8 mouse cellular contexts compared by ENCODE assay signal in genomic region chr3:37063406-37063805, GRCm38 (mm10). TPM values are rescaled to one million over a fixed set of nuclear protein-coding genes. Genes with fewer than 3 reads are reported as not detected.
DNase-seq lines count a peak whose midpoint lies in the region; ATAC-seq and TF ChIP-seq lines count a peak whose summit lies in the region.

Gene Adad1 (plus strand): TSS chr3:37063527.

- H3K36me3 ChIP-seq in ES-E14 (ENCODE audit: control insufficient read depth, insufficient read depth, low read length, poor library complexity, severe bottlenecking), result no peaks in the 10 kb centered on the region
- H3K36me3 ChIP-seq in hindbrain, embryonic 15.5 days, result no peaks in the 10 kb centered on the region
- no peaks in the 10 kb centered on the region for H3K36me3 ChIP-seq in midbrain, embryonic 10.5 days

- ATAC-seq in hindbrain, embryonic 15.5 days (ENCODE audit: low FRiP score, low read depth), result no peak; the same call in 1 of the 2 replicates

- H3K9me3 ChIP-seq in ES-E14 (ENCODE audit: control insufficient read depth, insufficient read depth, low read depth, low read length), result no peaks in the 10 kb centered on the region
- peaks cover 10% of the 10 kb centered on the region; the same call in 1 of the 2 replicates for H3K9me3 ChIP-seq in hindbrain, embryonic 15.5 days
- peaks cover 31% of the 10 kb centered on the region for H3K9me3 ChIP-seq in midbrain, embryonic 10.5 days (replicated peaks)

- H3K4me1 ChIP-seq in ES-E14 (ENCODE audit: control insufficient read depth in 2 of 2, insufficient read depth in 2 of 2, low read length in 2 of 2, poor library complexity in 1 of 2), result no peaks in the 10 kb centered on the region
- H3K4me1 ChIP-seq in hindbrain, embryonic 15.5 days (replicated peaks), result no peaks in the 10 kb centered on the region
- H3K4me1 ChIP-seq in midbrain, embryonic 10.5 days, result no peaks in the 10 kb centered on the region

- DNase-seq in adrenal gland, postnatal 14 days, result peak; percentile 6
- DNase-seq in adrenal gland, adult 2 months, result no peak
- DNase-seq in ES-E14 (ENCODE audit: low read depth, low spot score), result peak; percentile 6
- peak; percentile 12 for DNase-seq in midbrain, embryonic 10.5 days (ENCODE audit: low spot score)
- DNase-seq in frontal cortex, adult 2 months (ENCODE audit: extremely low spot score in 1 of 2, low spot score in 1 of 2), result no peak
- no peak for DNase-seq in left cerebral cortex, adult 9 months (ENCODE audit: low spot score in 2 of 2)
- DNase-seq in urinary bladder, adult 18-20 months (ENCODE audit: low spot score in 2 of 2), result no peak

- in situ Hi-C loops in ES-E14 (cut with MboI; ENCODE audit: low sequenced_read_pairs in 2 of 2, unreplicated experiment in 2 of 2), result no loop called here

- H3K27ac ChIP-seq in ES-E14 (ENCODE audit: insufficient read depth, low read depth, low read length, poor library complexity, severe bottlenecking), result no peak within 1 kb of the TSS
- H3K27ac ChIP-seq in hindbrain, embryonic 15.5 days (replicated peaks), result no peak within 1 kb of the TSS
- H3K27ac ChIP-seq in midbrain, embryonic 10.5 days (replicated peaks), result no peak within 1 kb of the TSS; the same call in 1 of the 2 replicates

- H3K4me3 ChIP-seq in ES-E14 (ENCODE audit: insufficient read depth in 1 of 2, low read depth in 1 of 2, low read length in 2 of 2, poor library complexity in 1 of 2, severe bottlenecking in 1 of 2), result peak within 1 kb of the TSS; percentile 25 to 26; a peak in 3 of 4 replicates
- H3K4me3 ChIP-seq in hindbrain, embryonic 15.5 days, result peak within 1 kb of the TSS; percentile 15
- peak within 1 kb of the TSS; percentile 33 for H3K4me3 ChIP-seq in midbrain, embryonic 10.5 days

- no peak within 1 kb of the TSS for H3K9ac ChIP-seq in ES-E14 (ENCODE audit: insufficient read depth, low read depth, low read length, poor library complexity, severe bottlenecking)
- no peak within 1 kb of the TSS for H3K9ac ChIP-seq in hindbrain, embryonic 15.5 days

- H3K4me2 ChIP-seq in hindbrain, embryonic 15.5 days, result peak within 1 kb of the TSS; percentile 41

- WGBS in hindbrain, embryonic 15.5 days, result 64% methylated on average over 38 of the region's 39 CpGs
- 54% methylated on average over 39 of the region's 39 CpGs for WGBS in midbrain, embryonic 10.5 days

- H3K27me3 ChIP-seq in hindbrain, embryonic 15.5 days, result no peaks in the 10 kb centered on the region
- H3K27me3 ChIP-seq in midbrain, embryonic 10.5 days (ENCODE audit: low read depth, poor library complexity, severe bottlenecking), result no peaks in the 10 kb centered on the region

TF ChIP-seq in ES-E14, 5 proteins besides CTCF, POLR2A, EP300 and RAD21:
- TF ChIP-seq ZC3H11A (IDR thresholded peaks at IDR 0.05; ENCODE audit: borderline replicate concordance, low read depth, low read length) (no peak), CHD2 (IDR thresholded peaks at IDR 0.05; ENCODE audit: low read depth, low read length) (no peak), MAFK (IDR thresholded peaks at IDR 0.05; ENCODE audit: insufficient read depth, low read depth, low read length) (no peak), ZNF384 (IDR thresholded peaks at IDR 0.05; ENCODE audit: low read depth, low read length) (no peak), HCFC1 (IDR thresholded peaks at IDR 0.05; ENCODE audit: borderline replicate concordance, insufficient read depth, low read length) (no peak)

RNA-seq across cellular contexts. Expression of gene Adad1, which starts in this region (rescaled TPM):
- total RNA-seq in adrenal gland, postnatal 14 days (2021), result not detected in 2 replicates
- not detected for total RNA-seq in adrenal gland, adult 2 months (2021)
- not detected in 2 replicates for polyA plus RNA-seq in adrenal gland, adult 2 months (2012; rRNA removed)
- 1.3 and 1.7 TPM in 2 replicates for total RNA-seq in ES-E14 (2012; rRNA removed)
- 0.33 and 0.47 TPM in 2 replicates for polyA plus RNA-seq in hindbrain, embryonic 15.5 days (2015; fragmentation: Nextera tagmentation; extraction: Ambion mirVana)
- 0.66 and 0.67 TPM in 2 replicates for polyA plus RNA-seq in midbrain, embryonic 10.5 days (2016; fragmentation: Nextera tagmentation; extraction: Ambion mirVana)
- polyA plus RNA-seq in frontal cortex, adult 2 months (2012; rRNA removed), result not detected in 2 replicates

Comparison
In these comparisons a context has a peak if more than half of its experiments do, and no peak if none do; other contexts are left out.
1. Peak in DNase-seq in adrenal gland, postnatal 14 days; RNA of the gene not detected or under 1 TPM.
2. Peak in DNase-seq and H3K4me3 ChIP-seq in midbrain, embryonic 10.5 days; RNA of the gene not detected or under 1 TPM.